Mouse (Mus musculus) midbrain, embryonic 15.5 days (tissue): Measurements from ENCODE around the gene Nol3. TPM values are rescaled to one million over a fixed set of nuclear protein-coding genes. Genes with fewer than 3 reads are reported as not detected.
A peak's percentile ranks its signal among the peaks of the same experiment; 100 is the strongest.

ENCODE experiments used
- ATAC-seq: fragments of 200-750 bp; cut with Nextera tagmentation; replicated peaks from 2 replicates; pipeline ENCODE4 v1.8.0; 2017; ENCODE audit warnings: moderate TSS enrichment
- H3K27ac ChIP-seq: fragments of 300-500 bp; sonication (generic); 2 replicates; pipeline ENCODE4 v1.5.1; 2015; ENCODE audit warnings: mild to moderate bottlenecking, inconsistent platforms
- H3K27me3 ChIP-seq: fragments of 300-500 bp; sonication (generic); replicated peaks from 2 replicates; pipeline ENCODE4 v1.6.1; 2015; ENCODE audit warnings: inconsistent platforms
- H3K36me3 ChIP-seq: fragments of 300-500 bp; sonication (generic); replicated peaks from 2 replicates; pipeline ENCODE4 v1.6.1; 2015; ENCODE audit warnings: inconsistent platforms
- H3K4me1 ChIP-seq: fragments of 300-500 bp; sonication (generic); 2 replicates; pipeline ENCODE4 v1.6.1; 2015; ENCODE audit warnings: inconsistent platforms
- H3K4me2 ChIP-seq: fragments of 300-500 bp; sonication (generic); 2 replicates; pipeline ENCODE4 v1.6.1; 2015; ENCODE audit warnings: inconsistent platforms, mild to moderate bottlenecking, moderate library complexity
- H3K4me3 ChIP-seq: fragments of 300-500 bp; sonication (generic); 2 replicates; pipeline ENCODE4 v1.5.1; 2015; ENCODE audit warnings: mild to moderate bottlenecking, inconsistent platforms
- H3K9ac ChIP-seq: fragments of 300-500 bp; sonication (generic); 2 replicates; pipeline ENCODE4 v1.6.1; 2015; ENCODE audit warnings: mild to moderate bottlenecking, inconsistent platforms
- H3K9me3 ChIP-seq: fragments of 300-500 bp; sonication (generic); 2 replicates; pipeline ENCODE4 v1.6.1; 2016; ENCODE audit warnings: inconsistent platforms
- WGBS: fragments of 180-500 bp; shearing (Covaris S2); methylation state at CpG from one replicate; pipeline ENCODE4 v1.1.7; 2015; ENCODE audit warnings: mixed read lengths; 5-methylcytosine and 5-hydroxymethylcytosine counted together
- polyA plus RNA-seq: library from polyadenylated mRNA; unstranded; fragments of >200 nt; fragmentation: Nextera tagmentation; extraction: Ambion mirVana; gene quantifications from 2 replicates; pipeline ENCODE4 v1.2.1, GENCODE M21; 2015

The Nol3 gene
- polyA plus RNA-seq, 1 experiment from 2014 or later, result 4.5 TPM

- H3K36me3 ChIP-seq, result no peaks in the 10 kb centered on the region
- H3K27me3 ChIP-seq, result peaks cover 83% of the 10 kb centered on the region
- peak overlapping the region; percentile 48 for H3K4me3 ChIP-seq
- H3K27ac ChIP-seq, result no peak overlapping the region
- no peak overlapping the region for H3K9ac ChIP-seq
- WGBS, result 14% methylated on average over 10 of the region's 10 CpGs
- no peaks in the 10 kb centered on the region for H3K9me3 ChIP-seq
- ATAC-seq, result no peak
- peaks cover 33% of the 10 kb centered on the region for H3K4me1 ChIP-seq
- H3K4me2 ChIP-seq, result peak overlapping the region; percentile 77
These were observed 10.8 kb upstream of the Nol3 start for GRCm38 (mm10) chr8:105265128-105265527.

GRCm38 (mm10) chr8:105266775-105267174 is 9.2 kb upstream of the Nol3 start:
- no peaks in the 10 kb centered on the region for H3K36me3 ChIP-seq
- 7% methylated on average over 13 of the region's 13 CpGs for WGBS
- no peak overlapping the region for H3K4me3 ChIP-seq
- no peaks in the 10 kb centered on the region for H3K9me3 ChIP-seq
- H3K27ac ChIP-seq, result no peak overlapping the region
- ATAC-seq, result no peak
- H3K4me2 ChIP-seq, result no peak overlapping the region
- H3K27me3 ChIP-seq, result peaks cover 83% of the 10 kb centered on the region
- H3K9ac ChIP-seq, result no peak overlapping the region
- peaks cover 41% of the 10 kb centered on the region for H3K4me1 ChIP-seq

DNA sequence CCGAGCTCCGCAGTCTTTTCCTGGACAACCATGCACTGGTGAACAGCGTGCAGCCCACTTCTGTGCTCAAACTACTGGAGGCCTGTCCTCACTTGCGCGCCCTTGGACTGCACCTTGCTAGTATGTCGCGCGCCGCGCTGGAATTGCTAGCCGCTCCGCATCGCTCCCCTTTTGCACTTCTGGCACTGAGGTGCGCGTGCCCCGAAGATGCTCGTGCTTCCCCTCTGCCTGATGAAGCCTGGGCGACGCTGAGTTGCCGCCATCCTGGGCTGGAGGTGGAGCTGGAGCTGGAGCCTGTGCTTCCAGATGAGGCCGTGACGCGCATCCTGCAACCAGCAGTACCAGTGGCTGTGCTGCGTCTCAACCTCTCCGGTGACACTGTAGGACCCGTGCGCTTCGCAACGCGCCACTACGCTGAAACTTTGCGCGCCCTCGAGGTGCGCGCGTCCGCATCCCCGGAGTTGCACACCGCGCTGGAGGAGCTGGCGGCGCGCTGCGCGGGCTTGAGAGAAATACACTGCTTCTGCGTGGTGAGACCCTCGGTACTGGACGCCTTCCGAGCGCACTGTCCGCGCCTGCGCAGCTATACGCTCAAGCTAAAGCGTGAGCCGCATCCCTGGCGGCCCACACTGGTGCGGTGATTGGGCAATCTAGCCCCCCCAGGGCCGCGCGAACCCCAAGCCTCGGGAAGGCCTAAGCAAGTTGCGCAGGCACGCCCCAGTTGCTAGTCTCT is 7.4 kb upstream of the Nol3 start:
- Histone ChIP-seq H3K9me3 (no peaks in the 10 kb centered on the region), H3K27ac (peak overlapping the region; percentile 66), H3K4me2 (peak overlapping the region; percentile 85), H3K9ac (peak overlapping the region; percentile 49), H3K4me3 (peak overlapping the region; percentile 54), H3K4me1 (peaks cover 41% of the 10 kb centered on the region), H3K27me3 (peaks cover 86% of the 10 kb centered on the region), H3K36me3 (no peaks in the 10 kb centered on the region)
- peak; percentile 93 for ATAC-seq
- WGBS, result under 1% methylated on average over 65 of the region's 65 CpGs

DNA sequence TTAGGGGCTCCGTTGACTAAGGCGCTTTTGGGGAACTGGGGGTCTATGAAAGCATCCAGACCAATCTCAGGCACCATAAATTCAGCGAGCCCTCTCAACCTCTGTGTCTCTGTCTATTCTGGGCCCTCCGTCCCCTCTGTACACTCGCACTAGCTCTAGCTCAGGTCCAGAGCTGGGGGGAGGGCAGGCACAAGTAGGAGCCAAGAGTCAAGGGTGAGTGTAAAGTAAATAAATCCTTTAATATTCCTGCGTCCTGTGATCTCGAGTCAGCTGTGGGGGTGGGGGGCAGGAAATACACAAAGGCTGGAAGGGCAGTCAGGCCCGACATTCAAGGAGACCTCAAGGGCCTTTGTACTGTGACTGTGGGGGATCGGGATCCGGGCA is 6.9 kb upstream of the Nol3 start:
- Histone ChIP-seq H3K27ac (no peak overlapping the region; the same call in 1 of the 2 replicates), H3K4me1 (peaks cover 39% of the 10 kb centered on the region), H3K36me3 (no peaks in the 10 kb centered on the region), H3K9ac (peak overlapping the region; percentile 49), H3K4me3 (peak overlapping the region; percentile 54), H3K4me2 (peak overlapping the region; percentile 85), H3K9me3 (no peaks in the 10 kb centered on the region), H3K27me3 (peaks cover 86% of the 10 kb centered on the region)
- ATAC-seq, result peak; percentile 53
- WGBS, result 0% methylated on average over 10 of the region's 10 CpGs

DNA sequence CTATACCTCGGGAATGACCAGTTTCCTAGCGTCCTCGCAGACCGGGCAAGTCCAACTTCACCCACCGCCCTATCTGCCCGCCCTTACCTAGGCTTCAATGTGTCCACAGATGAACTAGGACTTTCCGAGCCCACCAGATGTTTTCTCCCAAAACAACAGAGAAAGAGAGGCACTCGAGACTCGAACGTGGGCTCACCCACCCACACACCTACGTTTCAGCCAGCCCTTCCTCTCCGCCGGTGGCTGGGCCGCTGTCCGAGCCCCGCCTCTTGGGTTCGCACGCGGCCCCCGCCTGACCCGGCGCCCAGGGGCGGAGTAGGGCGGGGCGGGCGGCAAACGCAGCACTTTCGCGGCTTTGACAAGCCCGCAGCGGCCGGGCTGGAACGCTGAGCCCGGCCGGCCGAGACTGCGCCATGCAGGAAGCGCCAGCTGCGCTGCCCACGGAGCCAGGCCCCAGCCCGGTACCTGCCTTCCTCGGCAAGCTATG is 6.4 kb upstream of the Nol3 start, which contains the start of gene Hsf4:
Gene Hsf4 (plus strand): TSS at position 341 of the 487 bp plus-strand sequence.
- no peaks in the 10 kb centered on the region for H3K9me3 ChIP-seq
- WGBS, result under 1% methylated on average over 42 of the region's 42 CpGs
- no peaks in the 10 kb centered on the region for H3K36me3 ChIP-seq
- H3K4me1 ChIP-seq, result peaks cover 37% of the 10 kb centered on the region
- H3K27me3 ChIP-seq, result peaks cover 89% of the 10 kb centered on the region
- no peak for ATAC-seq
- H3K4me2 ChIP-seq, result peak within 1 kb of the TSS; percentile 85
- H3K4me3 ChIP-seq, result peak within 1 kb of the TSS; percentile 54
- peak within 1 kb of the TSS; percentile 49 for H3K9ac ChIP-seq
- H3K27ac ChIP-seq, result peak within 1 kb of the TSS; percentile 66

DNA sequence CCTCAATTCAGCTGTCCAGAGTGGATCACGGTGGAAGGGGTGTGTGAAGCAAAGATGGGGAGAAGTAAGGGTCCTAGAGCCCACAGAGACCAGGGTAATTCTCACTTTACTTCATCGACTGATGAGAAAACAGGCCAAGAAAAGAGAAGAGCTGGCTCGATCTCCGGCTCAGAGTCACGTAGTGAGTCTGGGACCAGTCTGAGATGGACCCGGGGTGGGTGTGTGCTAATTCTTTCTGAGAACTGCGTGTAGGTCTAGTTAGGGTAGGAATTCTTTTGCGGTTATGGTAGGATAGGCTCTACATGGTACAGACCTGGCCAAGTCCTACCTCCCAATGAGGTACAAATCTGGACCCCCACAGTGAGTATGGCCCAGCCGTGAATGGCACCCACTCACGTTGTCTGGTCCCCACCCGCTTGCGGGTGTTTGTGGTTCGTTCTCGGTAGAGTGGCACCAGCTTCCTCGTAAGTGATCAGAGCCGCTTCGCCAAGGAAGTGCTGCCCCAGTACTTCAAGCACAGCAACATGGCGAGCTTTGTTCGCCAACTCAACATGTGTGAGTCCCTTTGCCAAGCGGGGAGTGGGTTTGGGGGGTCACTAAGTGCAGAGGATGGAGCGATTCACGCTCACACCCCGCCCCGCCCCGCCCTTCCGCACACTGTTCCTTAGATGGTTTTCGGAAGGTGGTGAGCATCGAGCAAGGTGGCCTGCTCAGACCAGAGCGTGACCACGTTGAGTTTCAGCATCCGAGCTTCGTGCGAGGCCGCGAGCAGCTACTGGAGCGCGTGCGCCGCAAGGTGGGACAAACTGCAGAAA is 5.6 kb upstream of the Nol3 start:
- no peak overlapping the region for H3K27ac ChIP-seq
- no peaks in the 10 kb centered on the region for H3K36me3 ChIP-seq
- ATAC-seq, result no peak
- peak overlapping the region; percentile 85 for H3K4me2 ChIP-seq
- no peak overlapping the region for H3K9ac ChIP-seq
- peaks cover 91% of the 10 kb centered on the region for H3K27me3 ChIP-seq
- WGBS, result 3% methylated on average over 39 of the region's 39 CpGs
- peaks cover 31% of the 10 kb centered on the region for H3K4me1 ChIP-seq
- peak overlapping the region; percentile 54; the same call in 1 of the 2 replicates for H3K4me3 ChIP-seq
- no peaks in the 10 kb centered on the region for H3K9me3 ChIP-seq

- H3K9ac ChIP-seq, result no peak overlapping the region
- WGBS, result 2% methylated on average over 11 of the region's 11 CpGs
- H3K9me3 ChIP-seq, result no peaks in the 10 kb centered on the region
- H3K27me3 ChIP-seq, result peaks cover 91% of the 10 kb centered on the region
- peaks cover 36% of the 10 kb centered on the region for H3K4me1 ChIP-seq
- H3K36me3 ChIP-seq, result no peaks in the 10 kb centered on the region
- H3K4me2 ChIP-seq, result peak overlapping the region; percentile 24; the same call in 1 of the 2 replicates
- no peak overlapping the region for H3K27ac ChIP-seq
- H3K4me3 ChIP-seq, result peak overlapping the region; percentile 14; the same call in 1 of the 2 replicates
- ATAC-seq, result no peak
These were observed 5.1 kb upstream of the Nol3 start for GRCm38 (mm10) chr8:105270916-105271186.

GRCm38 (mm10) chr8:105275387-105275786 is 553 bp upstream of the Nol3 start:
- H3K27me3 ChIP-seq, result peaks cover 83% of the 10 kb centered on the region
- H3K9me3 ChIP-seq, result no peaks in the 10 kb centered on the region
- H3K36me3 ChIP-seq, result 0 out of 2 replicates have a peak, but pooled peaks cover 4% of the 10 kb centered on the region
- no peak overlapping the region for H3K9ac ChIP-seq
- ATAC-seq, result no peak
- WGBS, result 6% methylated on average over 11 of the region's 11 CpGs
- no peak overlapping the region for H3K27ac ChIP-seq
- H3K4me3 ChIP-seq, result peak overlapping the region; percentile 50; the same call in 1 of the 2 replicates
- H3K4me1 ChIP-seq, result peaks cover 34% of the 10 kb centered on the region
- peak overlapping the region; percentile 94 for H3K4me2 ChIP-seq

GRCm38 (mm10) chr8:105276292-105277120 is 566 bp downstream of the Nol3 start:
- peak overlapping the region; percentile 50 for H3K4me3 ChIP-seq
- H3K4me2 ChIP-seq, result peak overlapping the region; percentile 94
- no peaks in the 10 kb centered on the region for H3K9me3 ChIP-seq
- peaks cover 28% of the 10 kb centered on the region for H3K4me1 ChIP-seq
- peaks cover 72% of the 10 kb centered on the region for H3K27me3 ChIP-seq
- H3K9ac ChIP-seq, result peak overlapping the region; percentile 44
- H3K36me3 ChIP-seq, result peaks cover 7% of the 10 kb centered on the region; the same call in 1 of the 2 replicates
- WGBS, result 4% methylated on average over 30 of the region's 30 CpGs
- 0 out of 2 replicates have a peak overlapping the region, but pooled peaks have one; percentile 17 for H3K27ac ChIP-seq
- peak; percentile 56 for ATAC-seq

- Histone ChIP-seq H3K4me1 (peaks cover 28% of the 10 kb centered on the region), H3K4me3 (peak overlapping the region; percentile 21), H3K9ac (no peak overlapping the region), H3K9me3 (no peaks in the 10 kb centered on the region), H3K4me2 (peak overlapping the region; percentile 47), H3K27ac (no peak overlapping the region), H3K36me3 (peaks cover 24% of the 10 kb centered on the region), H3K27me3 (peaks cover 50% of the 10 kb centered on the region)
- ATAC-seq, result peak; percentile 50
- WGBS, result 4% methylated on average over 28 of the region's 28 CpGs
These were observed 3.0 kb downstream of the Nol3 start for GRCm38 (mm10) chr8:105278911-105279334.

GRCm38 (mm10) chr8:105280567-105280966 is 4.6 kb downstream of the Nol3 start:
- H3K4me3 ChIP-seq, result no peak overlapping the region
- H3K9ac ChIP-seq, result no peak overlapping the region
- peaks cover 24% of the 10 kb centered on the region for H3K36me3 ChIP-seq
- H3K4me2 ChIP-seq, result no peak overlapping the region
- H3K4me1 ChIP-seq, result peaks cover 31% of the 10 kb centered on the region
- no peaks in the 10 kb centered on the region for H3K9me3 ChIP-seq
- H3K27me3 ChIP-seq, result peaks cover 34% of the 10 kb centered on the region
- ATAC-seq, result no peak
- 60% methylated on average over 3 of the region's 3 CpGs for WGBS
- no peak overlapping the region for H3K27ac ChIP-seq
